Mouse (Mus musculus): ENCODE data around the gene Rsf1.

Gene Rsf1

GRCm38 (mm10) chr7:97579067-97579975, at the start of gene Rsf1, which contains the start of gene Aamdc:
Gene Rsf1, plus strand, starts transcription at chr7:97579889.
Gene Aamdc, minus strand, starts transcription at chr7:97579497.
- DNase-seq (ENCODE audit: low spot score), result peak; percentile 77

GRCm38 (mm10) chr7:97535531-97535930, 44.2 kb upstream of the Rsf1 start:
- DNase-seq (ENCODE audit: low spot score), result no peak

- no peak for DNase-seq (ENCODE audit: low spot score)
Measured at GRCm38 (mm10) chr7:97536571-97536970, 43.1 kb upstream of the Rsf1 start.

GRCm38 (mm10) chr7:97546462-97546861, 33.2 kb upstream of the Rsf1 start:
- DNase-seq (ENCODE audit: low spot score), result no peak

- DNase-seq (ENCODE audit: low spot score), result no peak
Measured at GRCm38 (mm10) chr7:97549301-97549700, 30.4 kb upstream of the Rsf1 start.

GRCm38 (mm10) chr7:97550673-97551072, 29.0 kb upstream of the Rsf1 start:
- no peak for DNase-seq (ENCODE audit: low spot score)

- DNase-seq (ENCODE audit: low spot score), result no peak
Measured at GRCm38 (mm10) chr7:97563576-97563975, 16.1 kb upstream of the Rsf1 start.

GRCm38 (mm10) chr7:97569372-97569771, 10.3 kb upstream of the Rsf1 start:
- no peak for DNase-seq (ENCODE audit: low spot score)

GRCm38 (mm10) chr7:97570389-97570788, 9.3 kb upstream of the Rsf1 start:
- DNase-seq (ENCODE audit: low spot score), result no peak

GRCm38 (mm10) chr7:97578361-97579066, 1.2 kb upstream of the Rsf1 start:
- DNase-seq (ENCODE audit: low spot score), result no peak

- DNase-seq (ENCODE audit: low spot score), result no peak
Measured at GRCm38 (mm10) chr7:97579976-97580842, 520 bp downstream of the Rsf1 start.

- no peak for DNase-seq (ENCODE audit: low spot score)
Measured at GRCm38 (mm10) chr7:97580843-97581214, 1.1 kb downstream of the Rsf1 start.

- DNase-seq (ENCODE audit: low spot score), result no peak
Measured at GRCm38 (mm10) chr7:97588506-97588905, 8.8 kb downstream of the Rsf1 start.

- DNase-seq (ENCODE audit: low spot score), result no peak
Measured at GRCm38 (mm10) chr7:97590488-97590887, 10.8 kb downstream of the Rsf1 start.

GRCm38 (mm10) chr7:97591336-97591735, 11.6 kb downstream of the Rsf1 start:
- DNase-seq (ENCODE audit: low spot score), result no peak

GRCm38 (mm10) chr7:97592396-97592795, 12.7 kb downstream of the Rsf1 start:
- DNase-seq (ENCODE audit: low spot score), result no peak

- no peak for DNase-seq (ENCODE audit: low spot score)
Measured at GRCm38 (mm10) chr7:97593535-97593934, 13.8 kb downstream of the Rsf1 start.

- no peak for DNase-seq (ENCODE audit: low spot score)
Measured at GRCm38 (mm10) chr7:97598548-97598947, 18.9 kb downstream of the Rsf1 start.

- DNase-seq (ENCODE audit: low spot score), result no peak
Measured at GRCm38 (mm10) chr7:97621346-97621745, 41.7 kb downstream of the Rsf1 start.

- DNase-seq (ENCODE audit: low spot score), result no peak
Measured at GRCm38 (mm10) chr7:97622676-97623075, 43.0 kb downstream of the Rsf1 start.

- no peak for DNase-seq (ENCODE audit: low spot score)
Measured at GRCm38 (mm10) chr7:97623402-97623801, 43.7 kb downstream of the Rsf1 start.

- DNase-seq (ENCODE audit: low spot score), result no peak
Measured at GRCm38 (mm10) chr7:97629351-97629750, 49.7 kb downstream of the Rsf1 start.
